Mouse (Mus musculus) MEL (cell line): ENCODE measurements around the gene Tmem41a. TPM values are rescaled to one million over a fixed set of nuclear protein-coding genes. Genes with fewer than 3 reads are reported as not detected.

Experiments used
- DNase-seq: peaks from one replicate; pipeline ENCODE4 v3.0.0; 2011; ENCODE audit warnings: low read depth, low spot score
- H3K27ac ChIP-seq: 2 replicates; pipeline ENCODE4 v1.5.1; 2012; ENCODE audit warnings: low read depth, mild to moderate bottlenecking, control low read depth, low read length, moderate library complexity; ENCODE audit not compliant: control insufficient read depth
- H3K27me3 ChIP-seq, 2 experiments: fragments of 150-350 bp in 1 of 2; sonication (generic) in 1 of 2; 2 replicates each; pipeline ENCODE4 v1.6.1; 2012; ENCODE audit warnings: low read length in 2 of 2, mild to moderate bottlenecking in 2 of 2, improper control_type of control experiment in 1 of 2, moderate library complexity in 1 of 2; ENCODE audit not compliant: insufficient read depth in 2 of 2, control insufficient read depth in 1 of 2
- H3K36me3 ChIP-seq, 2 experiments: 2 replicates each; pipeline ENCODE4 v1.6.1; 2012 to 2014; ENCODE audit warnings: low read length in 2 of 2, improper control_type of control experiment in 1 of 2, inconsistent platforms in 1 of 2, mild to moderate bottlenecking in 1 of 2; ENCODE audit not compliant: insufficient read depth in 2 of 2, control insufficient read depth in 1 of 2
- H3K4me1 ChIP-seq, 2 experiments: fragments of 150-350 bp in 1 of 2; sonication (generic) in 1 of 2; 2 replicates each; pipeline ENCODE4 v1.6.1; 2012; ENCODE audit warnings: low read length in 2 of 2, improper control_type of control experiment in 1 of 2, mild to moderate bottlenecking in 1 of 2; ENCODE audit not compliant: insufficient read depth in 2 of 2, control insufficient read depth in 1 of 2
- H3K4me3 ChIP-seq, 2 experiments: fragments of 150-350 bp in 1 of 2; sonication (generic) in 1 of 2; 2 replicates each; pipeline ENCODE4 v1.5.1; 2012; ENCODE audit warnings: low read depth in 2 of 2, low read length in 2 of 2, mild to moderate bottlenecking in 2 of 2, moderate library complexity in 2 of 2, control low read depth in 1 of 2, improper control_type of control experiment in 1 of 2; ENCODE audit not compliant: control insufficient read depth in 1 of 2, insufficient read depth in 1 of 2
- H3K79me2 ChIP-seq: 2 replicates; pipeline ENCODE4 v1.6.1; 2012; ENCODE audit warnings: mild to moderate bottlenecking, low read length, moderate library complexity; ENCODE audit not compliant: control insufficient read depth, poor library complexity, insufficient read depth
- H3K9ac ChIP-seq: 2 replicates; pipeline ENCODE4 v1.6.1; 2012; ENCODE audit warnings: low read depth, mild to moderate bottlenecking, control low read depth, low read length, moderate library complexity; ENCODE audit not compliant: control insufficient read depth, poor library complexity, severe bottlenecking
- H3K9me3 ChIP-seq: fragments of 150-350 bp; sonication (generic); replicated peaks from 2 replicates; pipeline ENCODE4 v1.6.1; 2012; ENCODE audit warnings: mild to moderate bottlenecking, low read length, improper control_type of control experiment, moderate library complexity; ENCODE audit not compliant: insufficient read depth
- BHLHE40 ChIP-seq: IDR thresholded peaks from 2 replicates; pipeline ENCODE4 v1.6.1; 2012; ENCODE audit warnings: low read depth, mild to moderate bottlenecking, inconsistent platforms, low read length, improper control_type of control experiment, borderline replicate concordance
- CHD1 ChIP-seq: IDR thresholded peaks from 2 replicates; pipeline ENCODE4 v1.6.1; 2012; ENCODE audit warnings: low read depth, mild to moderate bottlenecking, inconsistent platforms, low read length, improper control_type of control experiment
- E2F4 ChIP-seq: IDR thresholded peaks from 2 replicates; pipeline ENCODE4 v1.6.1; 2011; ENCODE audit warnings: low read depth, low read length, improper control_type of control experiment, borderline replicate concordance
- ETS1 ChIP-seq: IDR thresholded peaks from 2 replicates; pipeline ENCODE4 v1.6.1; 2012; ENCODE audit warnings: low read depth, mild to moderate bottlenecking, inconsistent platforms, low read length, improper control_type of control experiment, moderate library complexity
- GABPA ChIP-seq: IDR thresholded peaks from 2 replicates; pipeline ENCODE4 v1.6.1; 2012; ENCODE audit warnings: low read depth, mild to moderate bottlenecking, inconsistent platforms, low read length, improper control_type of control experiment, moderate library complexity
- KAT2A ChIP-seq: conservative IDR thresholded peaks from 2 replicates; pipeline ENCODE4 v1.6.1; 2012; ENCODE audit warnings: low read depth, low read length, improper control_type of control experiment, inconsistent platforms
- MAFK ChIP-seq: IDR thresholded peaks from 2 replicates; pipeline ENCODE4 v1.6.1; 2011; ENCODE audit warnings: low read depth, mild to moderate bottlenecking, low read length, improper control_type of control experiment, borderline replicate concordance
- MAX ChIP-seq: IDR thresholded peaks from 2 replicates; pipeline ENCODE4 v1.6.1; 2011; ENCODE audit warnings: low read length, improper control_type of control experiment
- MAZ ChIP-seq: IDR thresholded peaks from 2 replicates; pipeline ENCODE4 v1.6.1; 2012; ENCODE audit warnings: low read depth, mild to moderate bottlenecking, inconsistent platforms, low read length, improper control_type of control experiment
- MEF2A ChIP-seq: IDR thresholded peaks from 2 replicates; pipeline ENCODE4 v1.6.1; 2014; ENCODE audit warnings: low read depth, mild to moderate bottlenecking, inconsistent platforms, low read length, improper control_type of control experiment; ENCODE audit not compliant: poor library complexity, insufficient replicate concordance, severe bottlenecking; ENCODE audit errors: extremely low read depth
- MXI1 ChIP-seq: IDR thresholded peaks from 2 replicates; pipeline ENCODE4 v1.6.1; 2011; ENCODE audit warnings: mild to moderate bottlenecking, low read depth, low read length, improper control_type of control experiment
- NELFE ChIP-seq: IDR thresholded peaks from 2 replicates; pipeline ENCODE4 v1.6.1; 2011; ENCODE audit warnings: low read depth, low read length, improper control_type of control experiment
- NRF1 ChIP-seq: IDR thresholded peaks from 2 replicates; pipeline ENCODE4 v1.6.1; 2014; ENCODE audit warnings: low read depth, mild to moderate bottlenecking, inconsistent platforms, low read length, improper control_type of control experiment, moderate library complexity; ENCODE audit not compliant: poor library complexity, insufficient read depth, severe bottlenecking
- POLR2AphosphoS2 ChIP-seq: IDR thresholded peaks from 2 replicates; pipeline ENCODE4 v1.6.1; 2011; ENCODE audit warnings: low read length, improper control_type of control experiment
- POLR2AphosphoS5 ChIP-seq: IDR thresholded peaks from 2 replicates; pipeline ENCODE4 v1.6.1; 2012; ENCODE audit warnings: low read depth, borderline replicate concordance, mild to moderate bottlenecking, inconsistent platforms, low read length, moderate library complexity, mixed read lengths
- RAD21 ChIP-seq: IDR thresholded peaks from 2 replicates; pipeline ENCODE4 v1.6.1; 2011; ENCODE audit warnings: mild to moderate bottlenecking, low read depth, low read length, improper control_type of control experiment
- SIN3A ChIP-seq: IDR thresholded peaks from 2 replicates; pipeline ENCODE4 v1.6.1; 2012; ENCODE audit warnings: low read length, improper control_type of control experiment, inconsistent platforms
- SMC3 ChIP-seq: IDR thresholded peaks from 2 replicates; pipeline ENCODE4 v1.6.1; 2011; ENCODE audit warnings: low read depth, low read length, improper control_type of control experiment
- TBP ChIP-seq: IDR thresholded peaks from 2 replicates; pipeline ENCODE4 v1.8.0; 2011; ENCODE audit warnings: low read depth, low read length, improper control_type of control experiment
- USF1 ChIP-seq: IDR thresholded peaks from 2 replicates; pipeline ENCODE4 v1.6.1; 2014; ENCODE audit warnings: low read depth, mild to moderate bottlenecking, inconsistent platforms, low read length, improper control_type of control experiment, moderate library complexity
- USF2 ChIP-seq, 2 experiments: IDR thresholded peaks; 2 replicates each; pipeline ENCODE4 v1.6.1; 2011 to 2012; ENCODE audit warnings: improper control_type of control experiment in 2 of 2, low read length in 2 of 2, borderline replicate concordance in 1 of 2, inconsistent platforms in 1 of 2, low read depth in 1 of 2, mild to moderate bottlenecking in 1 of 2; ENCODE audit not compliant: insufficient read depth in 1 of 2
- ZC3H11A ChIP-seq: IDR thresholded peaks from 2 replicates; pipeline ENCODE4 v1.6.1; 2012; ENCODE audit warnings: low read depth, mild to moderate bottlenecking, inconsistent platforms, low read length, improper control_type of control experiment
- ZNF384 ChIP-seq: IDR thresholded peaks from 2 replicates; pipeline ENCODE4 v1.6.1; 2012; ENCODE audit warnings: low read depth, mild to moderate bottlenecking, inconsistent platforms, low read length, improper control_type of control experiment
- polyA plus RNA-seq, 2 experiments: library from polyadenylated mRNA; stranded (reverse) in 1 of 2; unstranded in 1 of 2; fragments of >175 nt in 1 of 2; fragments of >200 nt in 1 of 2; gene quantifications; 2 replicates each; pipeline versions ENCODE4 v1.2.1 to v1.2.4; 2012; ENCODE audit warnings: low replicate concordance in 2 of 2, low read depth in 1 of 2; ENCODE audit not compliant: insufficient read length in 2 of 2, insufficient read depth in 1 of 2, missing spikeins in 1 of 2
- total RNA-seq: library from RNA; depleted of rRNA; stranded (reverse); fragments of 300-350 nt; gene quantifications from 2 replicates; pipeline ENCODE4 v1.2.3, GENCODE M21; 2012

Tmem41a gene
- total and polyA plus RNA-seq, 3 experiments = 32.9 to 50.3 TPM; not detected in 1

GRCm38 (mm10) chr16:21996402-21996801 is 49.0 kb upstream of the Tmem41a start:
- peak overlapping the region in 1 of 2 experiments; percentile 12; a peak in 1 of 4 replicates for H3K4me3 ChIP-seq
- no peak overlapping the region for H3K27ac ChIP-seq
- H3K79me2 ChIP-seq = no peaks in the 10 kb centered on the region
- TF ChIP-seq MEF2A (no peak), MXI1 (no peak), KAT2A (no peak), ZNF384 (no peak), MAZ (no peak), NELFE (no peak), MAX (no peak), CHD1 (no peak), SMC3 (no peak), BHLHE40 (no peak), ETS1 (no peak), NRF1 (no peak)
- H3K4me1 ChIP-seq = peaks cover 5 to 13% of the 10 kb centered on the region in 2 experiments
- H3K9ac ChIP-seq = no peak overlapping the region
- DNase-seq = no peak
- H3K27me3 ChIP-seq = peaks cover 0 to 4% of the 10 kb centered on the region in 2 experiments; a peak in 3 of 4 replicates
- H3K36me3 ChIP-seq = peaks cover 0 to 16% of the 10 kb centered on the region in 2 experiments; a peak in 2 of 4 replicates
- no peaks in the 10 kb centered on the region for H3K9me3 ChIP-seq

GRCm38 (mm10) chr16:21995304-21995703 is 48.0 kb upstream of the Tmem41a start, which contains the start of gene Liph:
Gene Liph, minus strand, starts transcription at chr16:21995663.
- H3K4me1 ChIP-seq = peaks cover 5 to 13% of the 10 kb centered on the region in 2 experiments
- DNase-seq = no peak
- H3K4me3 ChIP-seq = no peak within 1 kb of the TSS
- no peaks in the 10 kb centered on the region for H3K79me2 ChIP-seq
- no peaks in the 10 kb centered on the region for H3K9me3 ChIP-seq
- H3K9ac ChIP-seq = no peak within 1 kb of the TSS
- peaks cover 0 to 16% of the 10 kb centered on the region in 2 experiments; a peak in 2 of 4 replicates for H3K36me3 ChIP-seq
- H3K27me3 ChIP-seq = peaks cover 0 to 4% of the 10 kb centered on the region in 2 experiments; a peak in 3 of 4 replicates
- TF ChIP-seq RAD21 (no peak), SIN3A (no peak)
- TF ChIP-seq, all 39 proteins: peak for 0
- no peak within 1 kb of the TSS for H3K27ac ChIP-seq

DNA sequence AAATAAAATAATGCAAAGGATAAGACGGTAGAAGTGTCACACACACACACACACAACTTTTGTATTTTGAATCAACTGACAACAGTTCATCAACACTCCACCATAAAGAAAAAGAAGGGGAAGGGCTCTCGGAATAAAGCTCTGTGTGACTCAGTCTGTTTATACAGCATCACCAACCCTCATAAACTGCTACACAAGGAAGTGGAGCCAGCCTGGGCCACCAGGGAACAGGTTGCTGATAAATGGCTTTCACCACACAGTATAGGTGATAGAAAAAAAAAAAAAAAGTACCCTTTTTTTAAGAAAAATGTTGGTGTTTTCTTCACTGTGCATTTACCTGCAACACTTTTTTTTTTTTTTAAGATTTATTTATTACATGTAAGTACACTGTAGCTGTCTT is 44.4 kb upstream of the Tmem41a start:
- no peaks in the 10 kb centered on the region for H3K9me3 ChIP-seq
- H3K27me3 ChIP-seq = peaks cover 0 to under 1% of the 10 kb centered on the region in 2 experiments; a peak in 1 of 4 replicates
- H3K4me3 ChIP-seq = no peak overlapping the region
- no peak overlapping the region for H3K27ac ChIP-seq
- no peak for DNase-seq
- H3K36me3 ChIP-seq = peaks cover 0 to 7% of the 10 kb centered on the region in 2 experiments; a peak in 2 of 4 replicates
- no peak overlapping the region for H3K9ac ChIP-seq
- H3K4me1 ChIP-seq = peaks cover under 1 to 5% of the 10 kb centered on the region in 2 experiments
- no peaks in the 10 kb centered on the region for H3K79me2 ChIP-seq
- TF ChIP-seq ETS1 (no peak), CHD1 (no peak), MAFK (no peak), E2F4 (no peak), GABPA (no peak), MXI1 (no peak), TBP (no peak), USF2 (IDR thresholded peaks at IDR 0.05; ENCODE audit: borderline replicate concordance in 1 of 2, insufficient read depth in 1 of 2, low read depth in 1 of 2, low read length in 2 of 2) (no peak), POLR2AphosphoS5 (no peak), SMC3 (no peak), USF1 (no peak), ZC3H11A (no peak), POLR2AphosphoS2 (no peak)
